Mouse (Mus musculus) monocyte, adult 5-6 weeks (primary cell): Measurements from ENCODE around the gene Arpc2. TPM values are rescaled to one million over a fixed set of nuclear protein-coding genes. Genes with fewer than 3 reads are reported as not detected.

Source experiments
- ATAC-seq: fragments of 153-309, 156-312 bp; replicated peaks from 2 replicates; pipeline ENCODE4 v1.8.0; 2017; ENCODE audit warnings: mild to moderate bottlenecking; ENCODE audit not compliant: low TSS enrichment, insufficient number of reproducible peaks, severe bottlenecking, poor library complexity, low FRiP score
- total RNA-seq: library from RNA; stranded (forward); fragments of 200-1000, 200-491, 200-594 nt; gene quantifications from 3 replicates; pipeline ENCODE4 v1.2.3, GENCODE M21; 2017

Arpc2 gene
- total RNA-seq: 755 to 1,060 TPM (median 1,019 TPM) in 3 replicates

- ATAC-seq: peak; percentile 45
Observed at GRCm38 (mm10) chr1:74235938-74236589, at the start of gene Arpc2. TSS of gene Arpc2 (plus strand) at chr1:74236084.

DNA sequence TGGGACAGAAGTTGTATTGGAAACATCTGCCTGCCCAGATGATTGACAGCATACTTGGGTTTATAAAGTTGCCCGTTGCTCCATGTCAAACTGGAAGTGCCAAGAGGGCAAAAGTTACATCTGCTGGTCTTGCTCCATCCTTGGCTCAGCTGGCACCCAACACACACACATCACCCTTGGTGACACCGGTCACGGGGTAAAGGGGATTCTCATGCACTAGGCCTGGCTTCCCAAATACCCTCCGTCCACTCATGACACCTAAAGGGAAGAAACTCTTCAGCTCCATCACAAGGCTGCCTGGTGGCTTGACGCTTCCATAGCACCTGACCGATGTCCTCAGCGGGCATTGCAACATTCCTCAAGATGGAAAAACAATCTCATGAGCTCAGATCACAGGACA lies 45.4 kb upstream of the Arpc2 start:
- ATAC-seq: no peak

DNA sequence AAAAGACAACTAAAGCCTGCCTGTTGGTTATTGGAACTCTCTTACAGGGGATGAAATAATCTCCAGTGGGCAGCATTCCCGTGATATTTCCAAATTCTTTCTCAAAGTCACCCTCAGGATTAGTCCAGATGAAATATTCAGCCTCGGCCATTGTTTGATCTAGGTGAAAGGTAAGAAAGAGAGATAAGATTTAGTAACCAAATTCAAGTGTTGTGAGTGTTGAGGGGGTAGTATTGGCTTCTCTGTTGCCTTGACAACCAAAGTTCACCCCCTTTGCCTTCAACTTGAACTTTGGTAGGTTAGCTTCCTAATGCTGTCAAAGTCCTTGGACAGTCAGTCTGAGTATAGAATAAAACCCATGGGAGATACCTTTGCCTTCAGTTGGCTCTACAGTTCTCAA lies 43.2 kb upstream of the Arpc2 start:
- no peak for ATAC-seq

- no peak for ATAC-seq
Observed at GRCm38 (mm10) chr1:74194445-74194844, 41.4 kb upstream of the Arpc2 start, which contains the start of gene Cxcr1. TSS of gene Cxcr1 (minus strand) at chr1:74194631.

GRCm38 (mm10) chr1:74195961-74196360 lies 39.9 kb upstream of the Arpc2 start:
- 0 out of 2 replicates have a peak, but pooled peaks have one; percentile 62 for ATAC-seq

GRCm38 (mm10) chr1:74196621-74197419 lies 39.1 kb upstream of the Arpc2 start:
- no peak for ATAC-seq

DNA sequence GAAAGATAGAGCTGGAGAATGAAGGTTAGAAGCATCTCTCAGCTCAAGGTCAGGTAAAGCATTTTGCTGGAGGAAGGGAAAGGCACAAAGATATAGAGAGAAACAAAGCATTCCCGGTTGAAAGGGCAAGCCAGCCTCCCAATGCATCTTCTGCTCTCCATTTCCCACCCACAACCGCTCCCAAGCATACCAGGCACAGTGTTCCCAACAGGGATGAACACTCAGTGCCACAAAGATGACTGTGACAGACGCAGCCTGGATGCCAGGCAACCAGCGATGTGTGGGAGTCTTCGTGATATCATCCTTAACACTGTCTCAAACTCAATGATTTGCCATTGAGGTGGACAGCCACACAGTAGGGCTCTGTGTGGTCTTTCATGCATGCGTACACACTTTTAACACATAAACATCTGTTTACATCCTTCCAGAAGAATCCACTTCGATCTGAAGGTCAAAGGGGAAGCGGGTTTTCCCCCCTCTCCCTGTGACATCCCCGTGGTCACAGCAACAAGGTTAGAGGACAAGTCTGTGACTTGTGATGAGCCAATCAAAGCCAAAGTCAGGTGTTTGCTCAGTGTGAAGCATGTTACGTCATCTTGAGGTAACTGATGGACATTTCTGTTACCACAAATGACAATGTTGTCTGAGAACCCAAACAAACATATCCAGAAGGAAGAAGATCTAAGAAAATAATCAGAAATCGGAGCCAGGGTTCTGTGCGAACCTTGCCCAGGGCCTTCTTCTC lies 38.0 kb upstream of the Arpc2 start:
- ATAC-seq: no peak

DNA sequence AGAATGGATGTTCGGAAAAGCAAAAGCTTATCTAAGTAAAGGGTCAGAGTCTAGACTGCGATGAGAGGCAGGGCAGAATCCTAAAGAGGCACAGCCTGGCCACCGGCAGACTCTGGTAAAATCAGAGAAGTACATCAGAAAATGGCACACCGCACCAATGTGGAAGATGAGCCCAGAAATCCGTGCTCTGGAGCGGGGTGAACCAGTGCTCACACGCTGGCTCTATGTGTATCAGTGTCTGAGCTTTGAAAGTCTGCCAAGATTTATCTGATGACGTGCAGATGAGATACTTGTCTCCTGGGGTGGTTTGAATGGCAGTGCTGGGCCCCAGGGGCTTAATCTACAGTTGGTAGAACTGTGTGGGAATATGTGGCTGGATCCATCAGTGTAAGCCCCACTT lies 36.8 kb upstream of the Arpc2 start:
- no peak for ATAC-seq

GRCm38 (mm10) chr1:74201048-74201844 lies 34.6 kb upstream of the Arpc2 start:
- 0 out of 2 replicates have a peak, but pooled peaks have one; percentile 9 for ATAC-seq

GRCm38 (mm10) chr1:74203457-74203856 lies 32.4 kb upstream of the Arpc2 start:
- ATAC-seq: no peak

GRCm38 (mm10) chr1:74205881-74206280 lies 30.0 kb upstream of the Arpc2 start:
- peak; percentile 65; the same call in 1 of the 2 replicates for ATAC-seq

DNA sequence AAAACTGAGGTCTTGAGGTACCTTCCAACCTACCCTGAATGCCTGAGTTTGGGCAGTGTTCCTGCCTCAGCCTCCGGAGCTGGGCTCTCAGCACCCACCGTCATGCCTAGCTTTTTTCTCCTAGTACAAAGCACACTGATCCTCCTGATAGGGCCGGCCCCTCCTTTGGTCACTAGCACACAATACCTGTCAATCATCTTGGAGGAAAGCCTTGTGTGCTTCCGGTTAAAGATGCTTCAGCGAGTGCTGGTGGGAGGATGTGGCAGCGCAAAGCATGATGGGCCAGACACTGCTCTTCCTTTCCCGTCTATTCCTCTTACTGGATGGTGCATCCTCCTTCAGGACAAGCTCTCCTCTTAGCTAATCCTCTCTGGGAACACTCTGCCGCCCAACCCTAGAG lies 29.2 kb upstream of the Arpc2 start:
- 0 out of 2 replicates have a peak, but pooled peaks have one; percentile 14 for ATAC-seq

GRCm38 (mm10) chr1:74207906-74208305 lies 28.0 kb upstream of the Arpc2 start:
- ATAC-seq: no peak

DNA sequence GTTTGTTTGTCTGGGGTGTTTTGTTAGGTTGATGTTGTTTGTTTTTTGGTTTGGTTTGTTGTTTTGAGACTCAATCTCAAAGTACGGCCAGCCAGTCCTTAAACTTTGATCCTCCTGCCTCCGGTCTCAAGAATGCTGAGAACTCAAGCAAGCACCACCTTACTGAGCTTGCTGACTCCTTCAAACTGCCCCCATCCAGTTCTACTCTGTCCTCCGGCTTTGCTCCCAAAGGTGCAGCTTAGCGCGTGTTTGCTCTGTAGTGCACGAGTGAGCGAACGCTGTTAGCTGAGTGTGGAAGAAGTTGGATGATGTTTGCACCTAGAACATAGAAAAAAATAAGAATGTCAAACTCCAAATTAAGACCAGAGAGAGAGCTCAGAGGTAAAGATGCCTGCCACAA lies 26.9 kb upstream of the Arpc2 start:
- no peak for ATAC-seq

- ATAC-seq: no peak
Observed at GRCm38 (mm10) chr1:74219922-74220321, 16.0 kb upstream of the Arpc2 start.

DNA sequence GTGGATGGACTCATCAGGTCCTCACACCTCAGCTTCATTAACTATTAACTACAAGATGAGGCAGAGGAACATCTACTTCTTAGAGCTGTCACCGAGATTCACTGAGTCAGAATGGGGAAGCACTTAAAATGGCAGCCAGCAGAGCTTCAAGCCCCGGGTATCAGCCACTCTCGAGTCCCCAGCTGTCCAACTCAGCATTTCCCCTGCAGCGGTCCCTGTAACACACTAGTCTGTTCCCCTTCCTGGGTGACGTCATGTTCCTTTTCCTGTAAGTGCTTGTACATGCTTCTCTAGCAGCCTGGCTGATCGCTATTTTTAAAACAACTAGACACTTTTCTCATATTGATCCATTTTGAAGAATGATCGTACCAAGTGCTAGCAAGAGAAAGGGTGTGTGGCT lies 8.6 kb upstream of the Arpc2 start:
- peak; percentile 100 for ATAC-seq

GRCm38 (mm10) chr1:74229942-74230341 lies 5.9 kb upstream of the Arpc2 start:
- ATAC-seq: no peak

DNA sequence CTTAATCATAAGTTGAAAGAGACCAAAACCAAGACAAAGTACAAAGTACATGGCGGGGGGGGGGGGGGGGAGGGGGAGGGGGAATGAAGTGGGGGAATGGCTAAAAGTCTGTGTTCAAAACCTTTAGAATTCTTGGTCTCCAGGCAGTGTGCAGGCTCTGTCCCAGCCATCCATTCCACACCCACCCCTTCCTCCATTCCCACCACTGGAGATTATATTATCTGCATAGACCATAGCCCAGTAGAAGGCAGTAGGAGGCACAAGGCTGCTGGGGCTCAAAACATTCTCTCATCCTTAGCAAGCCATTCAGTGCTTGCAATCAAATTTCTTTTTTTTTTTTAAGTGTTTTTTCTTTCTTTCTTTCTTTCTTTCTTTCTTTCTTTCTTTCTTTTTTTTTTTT lies 4.9 kb upstream of the Arpc2 start:
- no peak for ATAC-seq
